Mouse (Mus musculus) embryo, embryonic 9.5 days (tissue): ENCODE measurements at regions not wholly inside any gene's neighbourhood (a gene's known extent, or its start where the extent isn't known, plus 50 kb on each side); places are given as distances from the start of the nearest gene placed in this dataset.
A peak's percentile ranks its signal among the peaks of the same experiment; 100 is the strongest.
"Not testable (repeated sequence)": the region's sequence is repeated elsewhere in the genome, so short reads cannot be mapped to it uniquely, and the experiment has no call there.

ENCODE experiments used
- DNase-seq: peaks from one replicate; pipeline ENCODE4 v3.0.0-alpha.2; 2017; ENCODE audit errors: extremely low spot score

DNA sequence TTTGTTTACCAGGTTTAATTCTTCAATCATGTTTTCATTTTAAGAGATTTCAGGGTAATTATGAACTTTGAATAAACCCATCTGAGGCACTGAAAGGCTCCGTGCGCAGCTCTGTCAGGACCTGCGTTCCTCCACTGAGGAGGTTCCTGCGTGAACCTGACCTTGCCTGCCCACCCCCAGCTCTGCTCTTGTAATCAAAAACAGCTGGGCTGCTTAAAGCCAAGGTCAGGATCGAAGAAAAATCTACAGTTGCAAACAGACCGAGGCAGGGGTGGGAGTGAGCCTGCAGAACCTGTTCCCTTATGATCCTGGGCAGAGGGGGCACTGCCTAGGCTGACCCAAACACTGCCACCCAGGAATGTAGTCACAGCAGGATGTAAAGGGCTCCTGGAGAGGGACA is 134.8 kb upstream of the Bcor start:
- no peak for DNase-seq

DNA sequence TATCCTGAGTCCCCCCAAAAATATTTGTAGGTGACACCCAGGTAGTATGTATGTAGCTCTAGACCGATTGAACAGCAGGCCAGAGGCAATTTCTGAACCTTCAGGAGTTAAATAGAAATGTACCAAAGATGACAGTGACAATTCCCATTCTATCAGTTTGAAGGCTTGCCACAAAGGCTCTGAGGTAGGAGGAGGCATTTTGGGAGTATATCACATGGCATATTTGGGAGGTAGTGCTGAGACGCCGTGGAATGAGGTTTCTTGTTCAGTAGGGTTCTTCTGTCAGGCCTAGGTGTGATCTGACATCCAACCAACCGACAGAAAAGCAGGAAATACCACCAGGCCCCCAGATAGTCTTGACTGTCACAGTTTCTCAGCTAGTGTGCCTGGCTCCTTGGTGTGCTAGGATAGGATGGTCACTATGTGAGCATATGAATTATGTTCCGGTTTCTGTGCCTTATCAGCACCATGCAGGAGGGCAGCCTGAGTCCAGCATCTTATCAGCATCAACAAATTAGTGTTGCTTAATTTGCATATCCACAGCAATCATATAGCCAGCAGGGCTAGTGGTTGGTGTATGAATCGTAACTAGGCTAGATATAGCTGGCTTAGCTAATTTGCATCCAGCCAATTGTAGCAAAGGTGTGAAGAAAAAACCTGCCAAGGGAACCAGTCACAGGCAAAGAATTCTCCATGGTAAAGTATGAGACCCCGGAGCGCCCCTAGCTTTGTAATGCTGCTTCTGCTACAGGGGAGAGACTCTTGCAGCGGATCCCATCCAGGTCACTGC is 136.3 kb upstream of the Bcor start:
- no peak for DNase-seq

DNA sequence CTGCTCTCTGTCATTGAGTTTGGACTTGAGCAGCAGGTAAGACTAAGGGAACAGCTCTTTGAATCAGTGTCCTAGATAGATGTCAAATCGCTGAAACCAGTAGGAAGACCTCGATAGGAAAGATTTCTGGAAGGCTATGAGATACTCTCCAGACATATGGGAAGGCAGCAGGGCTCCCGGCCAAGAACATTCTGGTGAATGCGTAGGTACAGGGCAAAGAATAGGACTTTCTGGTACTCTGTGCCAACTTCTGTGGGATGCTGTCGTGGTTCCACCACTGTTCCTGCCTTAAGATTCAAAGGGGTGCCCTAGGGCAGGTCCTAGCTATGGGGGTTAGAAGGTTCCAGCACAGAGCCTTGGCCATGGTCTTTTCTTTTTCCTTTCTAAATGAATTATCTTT is 138.5 kb upstream of the Bcor start:
- DNase-seq, result no peak

DNA sequence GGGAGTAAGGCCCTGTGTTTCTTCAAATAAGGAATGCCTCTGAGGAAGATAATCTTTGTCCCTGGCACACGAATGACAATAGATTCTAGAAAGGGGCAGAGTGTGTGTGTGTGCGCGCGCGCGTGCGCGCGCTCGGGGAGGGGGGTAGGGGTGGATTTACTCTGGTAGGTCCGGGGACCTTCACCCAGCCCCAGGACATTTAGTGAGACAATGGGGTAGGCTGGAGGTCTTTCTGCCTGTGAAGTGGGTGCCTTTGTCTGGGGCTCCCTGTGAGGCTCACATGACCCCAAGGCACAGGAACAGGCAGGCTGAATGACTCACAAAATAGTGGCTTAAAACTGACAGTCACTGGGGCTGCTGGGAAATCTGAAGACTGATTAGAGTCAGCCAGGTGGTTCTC is 139.1 kb upstream of the Bcor start:
- DNase-seq, result no peak

DNA sequence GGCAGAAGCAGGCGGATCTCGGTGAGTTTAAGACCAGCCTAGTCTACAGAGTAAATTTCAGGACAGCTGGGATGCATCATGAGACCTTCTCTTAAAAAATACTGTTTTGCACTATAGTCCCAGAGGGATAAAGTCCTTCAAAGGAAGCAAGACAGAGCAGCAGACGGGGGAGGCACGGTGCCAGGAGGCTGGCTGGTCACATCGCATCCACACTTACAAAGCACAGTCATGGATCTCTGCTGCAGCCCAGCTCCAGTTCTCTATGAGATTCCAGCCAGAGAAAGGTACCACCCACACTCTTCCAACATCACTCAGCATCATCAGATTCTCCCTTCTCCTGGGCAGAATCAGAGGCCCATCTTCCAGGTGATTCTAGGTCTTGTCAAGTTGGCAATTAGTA is 144.5 kb upstream of the Bcor start:
- DNase-seq, result no peak

DNA sequence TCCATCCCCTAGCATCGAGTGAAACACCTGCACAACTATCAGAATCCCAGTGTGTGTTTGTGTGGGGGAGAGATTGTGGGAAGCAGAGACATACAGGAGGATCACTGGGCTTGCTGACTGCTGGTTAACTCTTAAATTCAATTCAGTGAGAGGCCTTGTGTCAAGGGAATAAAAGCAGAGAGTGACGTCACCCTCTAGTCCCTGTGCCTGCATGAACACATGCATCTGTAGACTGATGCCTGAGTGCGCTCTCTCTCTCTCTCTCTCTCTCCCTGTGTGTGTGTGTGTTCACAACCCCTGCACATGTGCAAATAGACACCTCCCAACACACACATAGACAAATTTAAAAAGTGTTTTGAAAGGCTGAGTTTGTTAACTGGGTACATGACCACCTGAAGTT is 146.8 kb upstream of the Bcor start:
- DNase-seq, result no peak

DNA sequence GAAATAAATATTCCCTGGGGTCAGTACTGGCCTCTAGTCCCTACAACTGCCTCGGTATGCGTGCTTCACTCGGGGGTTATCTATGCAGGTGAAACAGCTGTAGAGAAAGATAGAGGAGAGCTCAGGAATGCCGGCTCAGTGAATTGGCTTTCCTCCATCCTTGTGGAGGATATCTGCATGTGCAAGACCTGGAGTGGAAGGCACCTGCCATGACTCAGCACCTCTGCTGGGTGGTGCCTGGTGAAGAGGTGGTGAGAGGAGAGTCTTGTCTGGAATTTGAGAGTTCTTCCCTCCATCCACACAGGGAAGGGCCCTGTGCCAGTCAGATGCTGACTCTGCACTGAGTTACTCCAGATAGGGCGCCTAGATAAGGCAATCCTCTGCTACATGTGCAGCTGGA is 152.4 kb upstream of the Bcor start:
- DNase-seq, result no peak

DNA sequence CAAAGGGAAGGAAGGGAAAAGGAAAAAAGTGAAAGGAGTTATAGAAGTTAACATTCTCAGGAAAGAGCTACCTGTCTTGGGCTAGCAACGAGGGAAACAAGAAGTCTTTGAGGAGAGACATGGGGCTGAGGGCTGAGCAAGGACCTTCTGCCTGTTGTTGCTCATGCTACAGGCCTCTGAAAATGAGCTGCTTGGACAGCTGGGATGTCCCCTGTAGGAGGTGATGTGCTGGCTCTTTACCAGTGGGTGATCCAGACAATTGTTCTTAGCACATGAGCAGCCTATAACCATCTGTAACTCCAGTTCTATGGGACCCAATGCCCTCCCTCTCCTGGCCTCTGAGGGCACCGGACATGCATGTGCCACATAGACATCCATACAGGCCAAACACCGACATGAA is 155.5 kb upstream of the Bcor start:
- no peak for DNase-seq

DNA sequence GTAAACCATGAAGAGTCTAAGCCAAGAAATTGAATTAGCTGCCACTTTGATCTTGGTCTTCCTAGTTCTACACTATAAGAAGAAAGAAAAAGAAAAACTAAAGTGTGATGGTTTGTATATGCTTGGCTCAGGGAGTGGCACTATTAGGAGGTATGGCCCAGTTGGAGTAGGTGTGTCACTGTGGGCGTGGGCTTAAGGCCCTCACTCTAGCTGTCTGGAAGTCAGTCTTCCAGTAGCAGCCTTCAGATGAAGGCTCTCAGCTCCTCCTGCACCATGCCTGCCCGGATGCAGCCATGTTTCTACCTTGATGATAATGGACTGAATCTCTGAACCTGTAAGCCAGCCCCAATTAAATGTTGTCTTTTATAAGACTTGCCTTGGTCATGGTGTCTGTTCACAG is 157.3 kb upstream of the Bcor start:
- not testable (repeated sequence) for DNase-seq

DNA sequence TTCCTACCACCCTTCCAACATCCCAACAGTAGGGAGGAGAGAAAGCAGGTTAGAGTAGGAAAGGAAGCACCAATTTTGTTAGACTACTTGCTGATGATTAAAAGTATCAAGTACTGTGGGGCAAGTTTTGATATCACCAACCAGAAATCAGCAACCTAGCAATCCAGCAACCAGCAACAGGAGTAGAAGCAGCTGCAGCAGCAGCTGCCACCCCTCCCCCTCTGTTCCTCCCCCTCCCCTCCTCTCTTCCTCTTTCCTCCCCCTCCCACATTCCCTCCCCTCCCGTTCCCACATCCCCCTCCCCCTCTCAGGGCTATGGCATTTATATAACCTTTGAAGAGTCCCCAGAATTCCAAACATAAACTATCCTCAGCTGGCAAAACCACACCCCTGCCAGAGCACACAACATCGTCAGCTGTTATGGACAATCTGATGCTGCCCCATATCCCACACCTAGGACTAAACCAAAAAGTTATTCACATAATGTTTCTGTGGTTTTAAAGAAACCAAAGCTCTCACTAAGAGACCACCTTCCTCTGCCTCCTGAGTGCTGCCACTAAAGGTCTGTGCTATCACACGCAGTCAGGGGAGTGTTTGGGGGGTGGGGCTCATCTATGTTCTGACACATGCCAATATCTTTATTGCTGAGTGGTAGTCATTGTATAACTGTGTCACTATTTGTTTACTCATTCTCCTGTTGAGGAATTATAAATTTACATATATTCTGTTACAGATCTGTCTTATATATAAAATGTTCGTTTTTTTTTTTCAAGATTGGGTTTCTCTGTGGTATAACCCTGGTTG is 158.9 kb upstream of the Bcor start:
- DNase-seq, result peak; percentile 8

DNA sequence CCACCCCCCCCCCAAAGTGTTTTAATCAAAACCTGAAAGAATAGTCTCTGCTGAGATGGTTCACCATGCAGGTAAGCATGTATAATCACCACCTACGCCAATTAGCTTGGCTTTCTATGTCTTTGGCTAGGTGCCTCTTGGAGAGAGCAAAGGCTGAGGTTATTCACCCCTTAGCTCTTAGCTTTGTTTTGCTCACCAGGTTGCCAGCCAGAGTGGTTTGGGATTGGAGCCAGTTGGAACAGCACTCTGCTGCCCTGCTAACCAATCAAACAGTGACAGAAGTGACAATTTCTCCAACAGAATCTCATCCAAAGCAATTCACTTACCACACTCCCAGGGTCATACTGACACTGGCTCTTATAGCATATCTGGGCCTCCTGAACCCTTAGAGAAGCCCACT is 162.3 kb upstream of the Bcor start:
- no peak for DNase-seq

DNA sequence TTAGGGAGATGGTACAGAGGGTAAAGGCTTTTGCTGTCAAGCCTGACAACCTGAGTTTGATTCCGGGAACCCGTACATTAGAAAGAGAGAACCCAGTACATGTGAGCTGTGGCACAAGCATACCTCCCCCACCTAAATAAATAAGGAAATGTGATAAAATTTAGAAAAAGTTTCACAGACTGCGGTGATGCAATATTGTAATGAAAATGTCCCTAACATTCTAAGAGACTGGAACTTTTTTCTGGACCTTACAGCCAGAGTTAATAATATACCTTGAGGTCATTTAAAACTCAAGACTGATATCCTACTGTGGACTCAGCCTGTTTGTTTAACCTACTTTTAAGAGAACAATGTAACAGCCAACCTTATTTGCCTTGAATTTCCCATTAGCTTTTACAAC is 163.1 kb upstream of the Bcor start:
- no peak for DNase-seq

DNA sequence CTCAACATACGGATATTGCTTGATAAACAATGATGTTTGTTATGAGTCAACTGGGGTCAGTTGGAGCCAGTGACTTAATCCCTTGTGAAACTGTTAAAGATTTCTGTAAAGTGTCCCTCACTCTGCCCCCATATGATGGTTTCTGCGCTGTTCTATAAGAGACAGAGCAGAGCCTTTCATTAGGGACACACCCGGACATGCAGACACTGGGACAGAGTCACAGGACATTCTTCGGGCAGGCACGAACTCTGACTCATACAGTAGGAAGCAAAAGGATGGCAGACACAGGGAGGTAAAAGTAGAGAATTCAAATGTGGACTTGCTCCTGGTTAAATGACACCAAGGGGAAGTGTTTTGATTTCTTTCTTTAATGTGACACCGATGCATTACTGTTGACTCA is 163.7 kb upstream of the Bcor start:
- DNase-seq, result no peak

DNA sequence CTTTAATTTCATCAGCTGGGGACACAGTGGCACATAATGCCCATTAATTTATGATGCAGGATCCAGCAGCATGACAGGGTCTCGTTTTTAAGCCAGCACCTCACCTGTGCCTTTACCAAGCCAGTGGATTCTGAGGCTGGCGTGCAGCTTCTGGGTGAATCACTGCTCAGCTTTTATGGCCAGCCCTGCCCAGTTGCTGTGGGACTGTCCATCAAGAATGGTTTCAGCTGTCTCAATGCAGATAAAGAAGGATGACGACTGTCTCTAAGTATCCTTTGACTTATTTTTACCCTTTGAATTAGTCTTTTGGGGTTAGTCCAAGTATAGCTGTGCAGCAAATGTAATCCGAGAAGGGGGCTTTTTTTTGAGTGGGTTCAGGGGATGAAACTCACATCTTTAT is 167.3 kb upstream of the Bcor start:
- DNase-seq, result no peak

DNA sequence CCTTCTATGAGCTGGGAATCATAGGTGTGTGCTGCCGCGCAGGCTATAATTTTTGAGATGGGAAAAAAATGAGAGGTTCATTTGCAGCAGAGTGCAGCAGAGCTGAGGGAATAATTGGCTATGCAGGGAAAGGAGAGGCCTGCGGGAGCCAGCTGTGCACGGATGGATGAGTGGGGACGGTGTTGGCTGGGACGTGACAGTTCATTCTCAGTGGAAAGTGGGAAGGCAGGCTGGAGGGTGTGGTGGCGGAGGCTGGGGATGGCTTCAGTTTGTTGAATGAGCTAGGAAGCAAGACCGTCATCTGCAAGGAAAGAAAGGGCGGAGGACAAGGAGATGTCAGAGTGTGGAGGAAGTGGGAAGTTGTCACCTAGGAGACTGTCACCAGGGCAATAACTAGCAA is 180.4 kb upstream of the Bcor start:
- DNase-seq, result no peak

DNA sequence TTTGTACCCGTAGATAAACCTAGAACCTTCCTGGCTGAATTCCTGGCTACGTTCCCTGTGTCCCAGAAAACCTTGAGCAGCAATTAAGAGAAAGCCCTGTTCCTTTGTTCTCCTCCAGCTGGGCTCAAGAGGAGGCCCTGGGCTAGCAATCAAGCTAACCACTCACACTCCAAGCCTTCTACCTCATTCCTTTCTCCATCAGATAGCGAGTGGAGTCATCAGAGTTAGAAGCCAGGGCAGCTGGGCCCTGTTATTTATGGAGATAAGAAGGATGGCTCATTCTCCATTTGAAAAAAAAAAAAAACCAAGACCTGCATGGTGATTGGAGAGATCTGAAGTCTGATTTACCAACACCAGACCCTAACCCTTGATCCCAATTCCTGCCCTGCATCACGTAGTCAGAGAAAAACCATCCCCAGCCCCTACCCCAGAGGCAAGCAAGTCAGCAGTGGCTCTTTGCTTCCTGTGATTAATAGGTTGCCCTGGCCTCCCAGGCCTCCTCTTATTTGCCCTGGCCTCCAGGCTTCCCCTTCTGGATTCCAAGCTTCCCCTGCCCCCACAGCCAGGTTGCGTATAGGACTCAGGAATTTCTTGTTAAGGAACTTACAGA is 181.3 kb upstream of the Bcor start:
- peak; percentile 9 for DNase-seq

DNA sequence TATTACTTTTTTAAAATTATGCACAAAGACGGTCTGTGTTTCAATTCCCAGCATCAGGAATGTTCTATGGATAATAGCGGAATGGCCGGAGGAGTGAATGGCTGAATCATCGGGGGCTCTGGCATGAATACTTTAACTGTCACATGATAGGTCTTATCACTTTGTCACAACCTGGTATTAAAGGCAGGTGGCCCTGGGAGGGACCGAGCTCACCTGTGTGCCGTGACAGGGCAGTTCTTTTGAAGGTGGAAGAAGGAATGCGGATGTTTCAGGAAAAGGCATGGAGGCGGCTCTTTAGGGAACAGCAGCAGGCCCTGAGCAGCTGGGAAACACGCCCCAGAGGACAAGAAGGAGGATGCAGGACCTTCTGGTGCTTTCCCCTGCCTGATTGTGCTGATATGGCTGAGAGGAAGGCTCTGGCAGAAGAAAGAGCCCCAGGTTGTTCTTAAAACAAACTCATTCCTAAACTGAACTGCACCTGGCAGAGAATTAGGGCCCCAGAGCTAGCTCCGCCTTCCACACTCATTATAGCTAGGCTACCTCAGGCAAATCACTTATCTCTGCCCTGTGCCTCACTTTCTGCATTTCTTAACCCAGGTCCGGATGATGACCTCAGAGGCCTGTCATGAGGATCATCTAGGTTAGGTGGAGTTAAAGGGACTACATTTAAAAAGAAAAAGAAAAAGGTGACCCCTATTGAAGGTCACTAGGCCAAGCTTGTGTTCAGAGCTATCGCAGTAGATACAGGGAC is 184.8 kb upstream of the Bcor start:
- DNase-seq, result no peak

DNA sequence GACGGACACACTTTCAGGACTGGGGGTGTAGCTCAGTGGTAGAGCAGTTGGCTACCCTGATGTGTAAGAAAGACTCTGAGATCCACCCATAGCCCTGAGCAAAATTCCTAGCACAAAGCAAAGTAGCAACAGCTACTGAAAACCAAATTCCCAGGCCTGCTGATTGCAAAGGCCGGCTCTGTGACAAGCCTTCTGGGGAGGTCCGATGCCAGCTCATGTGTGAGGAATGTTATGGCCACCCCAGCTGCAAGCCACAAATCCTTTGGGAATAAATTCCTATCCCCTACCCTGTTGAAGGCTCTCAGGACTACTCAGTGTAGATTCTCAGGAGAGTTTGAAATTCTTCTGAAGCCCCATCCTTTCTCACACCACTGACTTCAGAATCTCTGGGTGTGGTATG is 186.7 kb upstream of the Bcor start:
- DNase-seq, result no peak

DNA sequence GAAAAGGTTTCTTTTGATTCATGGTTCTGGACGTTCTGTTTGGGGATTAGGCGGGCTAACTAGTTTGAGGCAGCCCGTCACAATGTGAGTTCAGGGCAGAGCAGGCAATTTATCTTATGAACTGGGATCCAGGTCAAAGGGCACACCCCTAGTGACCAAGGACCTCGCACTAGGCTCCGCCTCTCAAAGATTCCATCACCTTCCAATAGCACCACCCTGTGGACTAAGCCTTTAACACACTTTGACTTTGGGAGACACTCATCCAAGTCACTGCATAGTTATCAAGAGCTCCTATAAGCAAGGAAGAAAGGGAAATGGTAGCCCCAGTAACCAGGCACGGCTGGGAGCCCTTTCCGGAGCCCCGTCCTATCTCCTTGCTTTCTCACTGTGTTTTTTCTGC is 188.0 kb upstream of the Bcor start:
- DNase-seq, result peak; percentile 47

DNA sequence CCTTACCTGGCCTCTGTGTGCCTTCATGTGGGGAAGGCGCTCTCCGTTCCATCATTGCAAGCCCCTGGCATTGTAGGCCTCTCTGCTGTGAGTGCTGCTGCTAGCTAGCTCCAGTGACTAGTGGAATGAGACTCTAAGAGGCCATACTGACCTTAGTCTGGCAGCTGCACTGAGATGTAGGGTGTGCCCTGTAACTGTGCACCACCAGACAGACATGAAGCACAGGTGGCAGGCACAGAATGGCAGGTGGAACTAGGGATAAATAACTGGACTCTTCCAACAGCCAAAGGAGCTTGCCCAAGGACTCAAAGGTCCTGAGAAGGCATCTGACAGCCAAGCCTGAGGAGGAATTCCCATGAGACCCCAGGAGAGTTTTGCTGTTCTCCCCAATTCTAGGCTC is 194.7 kb upstream of the Bcor start:
- DNase-seq, result no peak

DNA sequence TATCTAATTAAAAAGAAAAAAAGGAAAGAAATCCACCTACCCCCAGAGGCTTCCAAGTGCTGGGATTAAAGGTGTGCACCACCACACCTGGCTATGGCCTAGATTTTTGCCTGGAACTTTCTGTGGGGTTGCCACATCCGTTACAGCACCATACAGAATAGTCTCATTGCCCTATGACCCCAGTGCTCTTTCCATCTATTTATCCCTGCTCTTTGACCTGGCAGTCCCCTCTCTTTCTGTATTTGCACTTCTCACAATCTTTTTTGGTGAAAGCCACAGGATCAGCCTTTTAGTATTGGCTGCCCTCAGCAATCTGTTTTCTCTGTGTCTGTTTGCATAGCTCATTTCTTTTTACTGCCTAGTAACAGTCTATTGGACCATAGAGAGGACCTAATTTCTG is 197.9 kb upstream of the Bcor start:
- no peak for DNase-seq

DNA sequence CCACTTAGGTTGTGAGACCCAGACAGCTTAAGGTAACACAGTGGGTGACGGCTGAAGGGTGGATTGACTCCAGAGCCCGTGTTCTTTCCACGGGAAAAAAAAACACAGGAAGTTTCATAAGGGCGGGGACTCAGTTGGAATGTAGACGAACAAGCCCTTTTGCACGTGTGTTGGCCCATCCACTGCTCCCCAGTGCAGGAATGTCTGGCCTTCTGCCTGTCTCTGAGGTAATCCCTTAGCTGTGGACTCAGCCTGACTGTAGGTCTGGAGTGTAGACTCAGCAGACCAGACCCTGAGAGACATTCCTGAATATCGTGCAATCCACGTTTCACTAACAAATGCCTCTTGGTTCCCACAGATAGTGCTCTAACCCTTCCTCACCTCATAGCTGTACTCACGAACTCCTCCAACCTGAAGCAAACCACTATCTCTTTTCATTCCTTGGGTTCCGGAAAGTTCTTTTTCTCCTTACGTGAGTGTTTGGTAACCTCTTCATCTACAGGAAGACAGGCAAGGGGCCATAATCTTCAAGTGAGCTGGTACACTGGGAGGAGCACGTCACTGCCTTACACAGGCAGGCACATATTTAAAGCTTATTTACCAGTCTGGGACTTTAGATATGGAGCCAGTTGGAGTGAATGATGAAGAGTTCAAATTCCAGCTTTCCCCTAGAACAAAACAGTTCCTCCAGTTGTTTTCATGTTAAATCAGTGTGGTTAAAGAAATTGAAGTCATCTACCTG is 205.6 kb upstream of the Bcor start:
- no peak for DNase-seq
